Mouse (Mus musculus): Measurements from ENCODE around the gene Trpv6. TPM values are rescaled to one million over a fixed set of nuclear protein-coding genes. Genes with fewer than 3 reads are reported as not detected.

Gene Trpv6
- total RNA-seq (2017): not detected in 2 replicates

DNA sequence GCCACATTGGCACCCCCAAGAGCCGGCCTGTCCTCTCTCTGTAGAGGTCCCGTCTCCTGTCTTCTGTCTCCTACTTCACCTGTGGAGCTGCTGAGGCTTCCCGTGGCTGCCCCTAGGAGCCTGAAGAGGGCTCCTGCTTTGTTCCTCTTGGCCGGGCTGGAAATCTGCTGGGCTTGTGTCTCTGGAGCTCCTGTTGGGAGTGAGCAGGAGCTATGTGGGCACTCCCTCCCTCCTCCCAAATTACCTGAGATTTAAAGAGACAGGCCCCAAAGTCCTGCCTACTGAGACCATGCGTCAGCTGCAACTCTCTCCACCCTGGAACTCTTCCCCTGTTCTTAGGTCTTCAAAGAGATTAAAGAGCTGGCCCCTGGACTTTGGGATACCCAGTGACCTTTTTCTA is at the start of gene Trpv6:
Trpv6 (minus strand) TSS at position 228 of the 400 bp plus-strand sequence.
- ATAC-seq (ENCODE audit: extremely low read depth, insufficient number of reproducible peaks, low FRiP score, poor library complexity, severe bottlenecking): no peak

DNA sequence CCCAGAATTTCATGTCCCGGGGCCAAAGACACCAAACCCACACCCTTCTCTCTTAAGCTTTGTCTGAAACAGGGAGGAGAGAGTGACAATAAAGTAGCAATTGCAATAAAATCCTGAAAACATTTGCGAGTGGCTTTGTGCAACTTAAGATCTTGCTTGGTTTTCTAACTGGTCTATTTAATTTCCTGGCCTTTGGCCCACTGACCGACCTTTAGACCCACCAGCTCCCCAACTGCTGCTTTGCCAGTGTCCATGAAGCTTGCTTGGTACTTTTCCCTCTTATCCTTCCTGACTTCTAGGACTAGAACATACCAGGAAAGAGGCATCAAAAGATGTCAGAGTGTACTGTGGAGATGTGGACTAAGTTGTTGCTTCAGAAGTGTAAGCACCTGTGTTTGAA is 49.4 kb upstream of the Trpv6 start:
- no peak for ATAC-seq (ENCODE audit: extremely low read depth, insufficient number of reproducible peaks, low FRiP score, poor library complexity, severe bottlenecking)

DNA sequence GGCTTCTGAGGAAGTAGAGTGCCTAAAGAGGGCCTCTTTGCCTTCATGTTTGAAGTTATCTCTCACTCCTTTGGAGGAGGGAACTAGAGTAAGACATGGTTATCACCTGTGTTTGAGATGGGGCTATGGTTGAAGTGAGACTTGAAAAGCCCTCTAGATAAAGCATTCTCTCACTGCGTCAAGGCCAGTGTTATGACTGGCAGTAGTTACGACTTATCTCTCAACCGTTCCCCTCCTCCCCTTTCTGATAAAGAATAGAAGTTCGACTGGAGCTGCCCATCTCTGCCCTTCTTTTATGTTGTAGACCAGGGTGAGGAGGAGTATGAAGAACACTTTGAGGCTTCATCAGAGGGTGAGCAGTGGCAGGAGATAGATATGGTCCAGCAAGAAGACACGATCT is 48.7 kb upstream of the Trpv6 start:
- ATAC-seq (ENCODE audit: extremely low read depth, insufficient number of reproducible peaks, low FRiP score, poor library complexity, severe bottlenecking): no peak

DNA sequence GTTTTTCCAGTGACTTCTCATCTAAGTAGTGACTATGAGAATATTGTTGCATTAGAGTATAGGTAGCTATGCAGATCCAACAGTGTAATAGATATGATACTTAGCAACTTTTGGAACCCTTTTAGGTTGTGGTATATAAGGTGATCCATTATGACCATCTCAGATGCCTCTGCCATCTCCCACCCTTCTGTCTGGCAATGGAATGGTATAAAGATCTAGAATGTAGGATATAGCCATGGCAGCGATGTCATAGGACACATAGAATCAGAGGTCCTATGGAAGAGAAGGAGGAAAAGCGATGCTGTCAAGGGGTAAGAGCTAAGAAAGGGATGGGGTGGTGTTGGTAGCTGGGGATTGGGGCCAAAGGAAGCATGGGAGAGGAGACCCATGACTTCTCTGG is 47.9 kb upstream of the Trpv6 start, which contains the start of gene Llcfc1:
Llcfc1 (plus strand) TSS at position 301 of the 400 bp plus-strand sequence.
- no peak for ATAC-seq (ENCODE audit: extremely low read depth, insufficient number of reproducible peaks, low FRiP score, poor library complexity, severe bottlenecking)

DNA sequence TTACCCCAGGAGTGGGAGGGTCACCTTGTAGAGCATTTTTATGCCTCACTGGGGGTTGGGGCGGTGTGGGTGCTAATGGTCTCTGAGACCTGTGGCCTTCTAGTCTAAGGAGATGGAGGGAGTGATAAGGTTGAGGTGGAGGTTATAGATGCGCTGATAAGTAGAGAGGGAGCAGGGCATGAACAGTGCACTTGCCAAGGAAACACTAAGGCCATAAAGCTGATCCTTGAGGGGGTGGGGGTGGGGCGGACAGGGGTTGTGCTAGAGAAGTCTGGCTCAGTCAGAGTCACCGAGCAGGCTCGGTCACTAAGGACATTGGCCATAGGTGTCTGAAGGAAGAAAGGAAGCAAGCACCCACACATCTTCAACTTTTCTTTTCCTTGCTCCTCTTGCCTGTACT is 45.5 kb upstream of the Trpv6 start:
- no peak for ATAC-seq (ENCODE audit: extremely low read depth, insufficient number of reproducible peaks, low FRiP score, poor library complexity, severe bottlenecking)

DNA sequence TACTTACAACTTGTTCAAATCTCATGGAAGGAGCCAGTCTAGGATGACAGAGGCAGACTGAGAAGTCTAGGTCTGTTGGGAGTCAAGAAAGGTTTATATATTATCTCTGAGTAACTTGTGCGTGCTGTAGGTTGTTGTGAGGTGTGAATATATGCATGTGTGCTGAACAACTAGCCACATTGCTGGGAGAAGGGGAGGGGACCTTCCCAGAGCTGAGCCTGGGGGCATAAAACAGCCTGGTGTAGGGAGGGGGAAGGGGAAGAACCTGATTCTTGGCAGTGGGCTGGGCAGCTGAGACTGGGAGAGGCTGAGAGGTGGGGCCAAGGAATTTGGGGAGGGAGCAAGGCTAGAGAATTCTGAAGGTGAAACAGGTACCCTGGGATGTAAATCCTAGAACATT is 44.5 kb upstream of the Trpv6 start, which contains the start of gene Trpv5:
Trpv5 (minus strand) TSS at position 101 of the 400 bp plus-strand sequence.
- ATAC-seq (ENCODE audit: extremely low read depth, insufficient number of reproducible peaks, low FRiP score, poor library complexity, severe bottlenecking): no peak

DNA sequence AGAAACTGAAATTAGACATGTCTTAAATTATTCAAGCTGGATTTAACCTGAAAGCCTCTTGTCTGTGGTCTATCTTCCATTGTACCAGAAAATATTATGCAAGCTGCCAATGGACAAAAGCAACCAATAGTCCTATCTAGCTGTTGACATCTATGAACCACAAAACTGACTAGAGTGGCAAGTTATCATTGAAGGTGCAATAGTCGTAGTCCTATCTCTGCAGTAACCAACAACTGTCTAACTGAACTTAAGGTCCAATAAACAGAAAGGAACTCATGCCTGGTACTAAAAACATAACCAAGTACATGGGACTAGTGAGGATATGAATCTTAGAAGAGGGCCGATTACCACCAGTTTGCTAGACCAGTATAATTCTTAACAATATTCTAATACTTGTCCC is 40.3 kb upstream of the Trpv6 start:
- no peak for ATAC-seq (ENCODE audit: extremely low read depth, insufficient number of reproducible peaks, low FRiP score, poor library complexity, severe bottlenecking)

DNA sequence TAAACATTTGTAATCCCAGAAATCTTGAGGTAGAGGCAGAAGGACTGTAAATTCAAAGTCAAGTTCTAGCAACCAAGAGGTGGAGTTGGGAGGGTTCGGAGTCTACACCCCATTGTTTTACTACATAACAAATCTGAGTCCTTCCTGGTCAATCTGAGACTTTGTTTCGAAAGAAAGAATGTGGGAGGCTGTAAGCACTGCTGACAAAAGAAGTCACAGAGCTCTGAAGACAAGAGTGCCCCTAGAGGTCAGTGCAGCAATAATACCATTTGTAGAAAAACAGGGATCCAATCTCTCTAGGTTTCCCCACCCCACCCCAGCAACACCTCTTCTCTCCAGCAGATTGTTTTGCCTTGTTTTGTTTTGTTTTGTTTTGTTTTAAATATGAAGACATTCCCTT is 26.1 kb upstream of the Trpv6 start:
- no peak for ATAC-seq (ENCODE audit: extremely low read depth, insufficient number of reproducible peaks, low FRiP score, poor library complexity, severe bottlenecking)

DNA sequence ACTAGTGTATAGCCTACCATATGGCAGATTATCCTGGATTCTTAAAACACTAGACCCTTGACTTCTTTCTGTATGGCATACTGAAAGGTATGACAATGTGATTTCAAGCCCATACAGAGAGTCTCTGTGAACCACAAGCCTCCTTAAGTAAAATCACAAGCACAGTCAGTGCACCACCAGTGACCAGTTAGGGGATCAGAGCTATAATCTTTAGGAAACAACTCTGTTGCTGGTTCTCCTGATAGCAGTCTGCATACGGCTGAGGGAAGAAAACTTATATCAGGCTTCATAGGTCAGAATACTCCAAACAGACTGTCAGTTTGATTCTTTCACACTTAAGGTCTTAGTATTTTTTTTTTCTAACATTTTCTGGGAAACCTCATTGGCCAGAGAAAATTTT is 22.3 kb upstream of the Trpv6 start:
- ATAC-seq (ENCODE audit: extremely low read depth, insufficient number of reproducible peaks, low FRiP score, poor library complexity, severe bottlenecking): no peak

DNA sequence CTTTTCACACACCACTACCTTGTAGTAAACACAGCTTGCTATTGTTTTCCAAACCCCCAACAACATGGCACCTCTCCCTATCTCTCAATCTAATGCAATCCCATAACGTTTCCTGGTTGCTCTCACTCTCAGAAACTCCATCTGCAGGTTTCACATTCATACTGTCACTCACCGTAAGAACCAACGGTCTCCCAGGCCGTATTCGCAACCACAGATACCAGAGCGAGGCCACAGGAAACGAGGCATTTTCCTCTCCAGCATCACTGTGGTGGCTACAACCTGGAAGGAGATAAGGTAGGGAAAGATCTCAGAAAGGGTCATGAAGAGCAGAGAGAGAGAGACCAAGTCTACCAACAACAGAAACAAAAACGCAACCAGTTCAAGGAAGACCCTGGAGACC is 18.4 kb upstream of the Trpv6 start:
- no peak for ATAC-seq (ENCODE audit: extremely low read depth, insufficient number of reproducible peaks, low FRiP score, poor library complexity, severe bottlenecking)

DNA sequence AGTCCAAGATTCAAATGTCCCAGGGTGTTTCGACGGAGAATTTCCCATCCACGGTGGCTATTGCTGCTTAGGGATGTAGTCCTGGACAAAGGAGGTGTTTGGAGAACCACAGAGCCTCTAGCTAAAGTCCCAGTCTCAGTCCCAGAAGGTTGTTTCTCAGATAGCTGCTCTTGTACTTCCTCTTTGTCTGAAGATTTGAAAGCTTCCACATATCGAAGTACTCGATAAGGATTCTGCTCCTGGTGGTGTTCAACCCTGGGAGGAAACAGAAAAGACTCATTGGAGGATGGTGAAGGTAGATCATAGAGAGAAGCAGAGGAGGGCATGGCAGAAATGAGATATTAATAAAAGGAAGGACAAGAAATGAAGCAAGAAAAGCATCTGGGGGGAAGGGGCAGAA is 17.0 kb upstream of the Trpv6 start:
- no peak for ATAC-seq (ENCODE audit: extremely low read depth, insufficient number of reproducible peaks, low FRiP score, poor library complexity, severe bottlenecking)

DNA sequence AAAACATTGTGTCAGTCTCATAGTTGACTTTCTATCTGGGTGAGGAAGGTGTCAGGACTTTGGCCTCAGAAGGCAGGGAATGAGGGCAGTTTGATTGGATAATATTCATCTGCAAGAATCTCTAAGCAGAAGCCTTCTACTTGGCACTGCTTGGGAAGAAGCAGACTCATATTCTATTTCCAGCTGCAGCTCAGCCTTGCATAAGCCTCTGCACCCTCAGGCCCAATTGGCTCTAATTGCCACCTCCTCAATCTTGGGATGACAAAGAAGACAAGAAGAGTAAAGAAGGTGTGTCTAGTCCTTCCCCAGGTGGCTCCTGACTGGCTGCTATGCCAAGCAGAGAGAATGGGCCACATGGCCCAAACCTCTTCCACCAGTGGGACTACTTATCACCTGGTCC is 10.5 kb upstream of the Trpv6 start:
- ATAC-seq (ENCODE audit: extremely low read depth, insufficient number of reproducible peaks, low FRiP score, poor library complexity, severe bottlenecking): no peak

DNA sequence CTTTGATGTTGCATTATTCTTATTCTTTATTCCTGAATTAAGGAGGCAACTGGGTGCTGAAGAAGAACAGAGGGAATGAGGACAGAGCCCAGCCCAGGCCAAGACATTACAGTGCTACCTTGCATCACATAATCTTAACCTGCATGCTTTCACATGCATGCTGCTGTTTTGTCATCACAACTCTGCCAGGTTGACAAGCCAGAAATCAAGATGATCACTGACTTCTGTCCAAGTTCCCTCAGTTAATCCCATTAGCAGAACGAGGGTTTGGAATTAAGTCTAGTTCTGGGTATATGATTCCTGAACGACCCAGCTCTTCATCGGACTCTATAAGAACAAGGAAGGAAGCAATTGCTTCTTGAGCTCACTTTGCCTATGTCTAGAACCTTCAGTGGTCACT is 10.0 kb upstream of the Trpv6 start:
- no peak for ATAC-seq (ENCODE audit: extremely low read depth, insufficient number of reproducible peaks, low FRiP score, poor library complexity, severe bottlenecking)

DNA sequence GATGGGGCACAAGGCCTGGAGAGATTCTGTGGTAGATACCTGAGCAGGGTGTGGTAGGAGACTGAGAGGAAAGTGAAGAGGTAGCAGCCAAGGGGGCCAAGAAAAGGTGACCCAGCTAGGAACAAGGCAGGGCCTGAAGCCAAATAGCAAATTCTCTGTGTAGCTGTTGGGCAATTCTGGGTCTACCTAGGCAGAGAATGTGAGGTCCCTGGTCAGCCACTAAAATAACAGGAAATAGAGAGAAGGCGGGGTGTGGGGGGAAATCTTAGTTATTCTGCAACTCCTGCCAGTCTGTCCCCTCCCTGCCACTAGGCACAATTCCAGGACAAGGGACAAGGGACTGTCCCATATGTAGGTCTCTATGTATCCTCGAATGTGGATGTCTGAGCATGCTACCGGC is 7.0 kb upstream of the Trpv6 start:
- no peak for ATAC-seq (ENCODE audit: extremely low read depth, insufficient number of reproducible peaks, low FRiP score, poor library complexity, severe bottlenecking)

DNA sequence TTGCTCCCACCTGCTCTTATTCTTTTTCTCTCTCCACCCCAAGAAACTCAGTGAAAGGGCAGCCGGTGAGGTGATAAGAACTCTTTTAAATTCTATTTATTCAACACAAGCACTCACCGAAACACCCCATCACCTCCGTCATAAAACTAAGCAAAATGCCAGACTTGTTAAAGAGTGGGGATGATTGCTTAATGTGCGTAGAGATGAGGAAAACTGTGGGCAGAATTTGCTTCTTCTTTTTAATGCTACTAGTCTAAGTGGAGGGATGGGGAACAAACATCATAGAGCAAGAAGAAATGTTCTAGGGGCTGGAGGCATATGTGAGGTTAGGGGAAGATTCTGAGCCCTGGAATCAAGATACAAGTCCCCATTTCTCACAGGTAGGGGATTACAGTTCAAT is 6.6 kb upstream of the Trpv6 start:
- ATAC-seq (ENCODE audit: extremely low read depth, insufficient number of reproducible peaks, low FRiP score, poor library complexity, severe bottlenecking): no peak

DNA sequence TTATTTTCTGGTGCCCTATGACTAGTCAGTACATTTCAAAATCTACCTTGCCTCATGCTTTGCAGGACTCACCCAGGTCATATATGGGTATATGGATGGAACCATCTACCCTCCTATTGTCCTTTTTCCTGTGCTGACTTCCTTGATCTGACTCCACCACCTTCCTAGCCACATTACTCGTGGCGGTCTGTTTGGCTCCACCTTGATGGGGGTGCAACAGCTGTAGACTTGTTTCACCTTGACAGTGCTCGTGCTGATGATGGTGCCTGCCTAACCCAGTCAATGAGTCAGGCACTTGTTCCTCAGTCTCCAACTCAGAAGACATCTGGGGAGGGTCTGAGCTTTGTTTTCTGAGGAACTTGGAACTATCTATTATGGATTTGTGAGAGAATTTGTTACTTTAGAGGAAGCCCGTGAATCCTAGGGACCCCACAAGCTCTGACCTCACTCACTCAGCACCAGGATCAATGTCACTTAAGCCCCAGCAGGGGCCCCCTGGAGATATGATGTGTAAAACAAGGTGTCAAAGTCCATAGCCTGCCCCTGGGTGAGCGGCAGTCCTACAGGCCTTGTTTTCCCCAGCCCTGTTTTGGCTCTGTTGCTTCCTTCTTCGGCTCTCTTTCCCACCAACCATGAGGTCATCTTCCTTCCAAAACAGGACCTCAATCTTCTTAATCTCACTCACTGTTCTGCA is 5.1 kb upstream of the Trpv6 start:
- ATAC-seq (ENCODE audit: extremely low read depth, insufficient number of reproducible peaks, low FRiP score, poor library complexity, severe bottlenecking): no peak

DNA sequence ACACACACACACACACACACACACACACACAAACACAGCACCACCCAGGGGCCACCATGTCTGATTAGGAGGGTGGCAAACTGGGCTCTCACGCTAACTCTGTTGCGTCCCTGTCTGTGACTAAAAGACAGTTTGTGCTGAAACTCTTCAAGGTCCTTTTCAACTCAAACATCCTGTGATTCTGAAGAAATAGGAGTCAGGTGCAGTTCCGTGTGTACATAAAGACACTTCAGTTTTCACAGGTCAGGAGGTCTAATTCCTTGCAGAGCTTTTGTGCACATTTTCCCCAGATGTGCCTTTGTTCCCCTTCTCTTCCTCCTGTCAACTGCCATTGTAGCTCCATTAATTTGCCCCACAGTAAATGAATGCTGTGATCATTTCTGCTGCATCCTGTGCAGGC is 4.2 kb upstream of the Trpv6 start:
- ATAC-seq (ENCODE audit: extremely low read depth, insufficient number of reproducible peaks, low FRiP score, poor library complexity, severe bottlenecking): no peak

DNA sequence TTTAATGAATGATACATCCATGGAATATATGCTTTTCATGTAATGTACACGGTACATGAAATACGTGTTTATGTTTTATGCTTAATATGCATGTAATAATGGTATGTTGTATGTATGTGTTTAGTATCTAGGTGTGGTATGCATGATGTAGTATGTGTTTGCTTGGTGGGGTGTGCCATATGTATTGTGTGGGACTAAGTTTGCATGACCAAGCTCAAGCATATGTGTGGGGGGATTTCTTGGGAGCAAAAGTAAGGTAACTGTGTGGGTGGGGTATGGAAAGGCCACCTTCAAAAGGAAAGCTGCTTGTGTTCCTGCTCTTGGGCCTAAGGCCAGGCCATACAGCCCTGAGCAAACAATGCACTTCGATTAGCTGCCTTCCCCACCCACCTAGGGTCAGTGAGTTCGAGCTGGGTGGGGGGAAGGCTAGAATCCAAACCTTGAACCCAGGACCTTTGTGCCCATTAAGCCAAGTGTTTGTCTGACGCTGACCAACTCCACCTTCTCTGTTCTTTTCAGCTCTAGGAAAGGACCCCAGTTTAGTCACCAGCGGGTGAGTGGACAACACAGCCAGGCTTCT is 1.8 kb upstream of the Trpv6 start:
- no peak for ATAC-seq (ENCODE audit: extremely low read depth, insufficient number of reproducible peaks, low FRiP score, poor library complexity, severe bottlenecking)

DNA sequence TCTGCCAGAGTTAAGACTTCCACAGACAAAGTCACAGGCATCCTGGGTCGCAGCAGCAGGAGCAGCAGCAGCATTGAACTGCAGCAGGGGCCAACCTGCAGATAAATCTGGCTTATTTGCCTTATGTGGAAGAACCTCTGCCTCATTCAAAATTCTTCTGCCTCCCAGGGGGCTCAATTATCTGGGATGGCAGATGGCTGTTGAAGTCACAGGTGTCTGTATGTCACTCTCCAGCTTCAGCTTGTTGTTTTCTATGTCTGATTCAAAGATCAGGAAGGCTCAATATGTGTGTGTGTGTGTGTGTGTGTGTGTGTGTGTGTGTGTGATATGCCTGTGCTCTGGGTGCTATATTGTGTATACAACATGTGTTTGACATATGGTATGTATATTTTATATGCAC is 1.2 kb upstream of the Trpv6 start:
- ATAC-seq (ENCODE audit: extremely low read depth, insufficient number of reproducible peaks, low FRiP score, poor library complexity, severe bottlenecking): no peak

DNA sequence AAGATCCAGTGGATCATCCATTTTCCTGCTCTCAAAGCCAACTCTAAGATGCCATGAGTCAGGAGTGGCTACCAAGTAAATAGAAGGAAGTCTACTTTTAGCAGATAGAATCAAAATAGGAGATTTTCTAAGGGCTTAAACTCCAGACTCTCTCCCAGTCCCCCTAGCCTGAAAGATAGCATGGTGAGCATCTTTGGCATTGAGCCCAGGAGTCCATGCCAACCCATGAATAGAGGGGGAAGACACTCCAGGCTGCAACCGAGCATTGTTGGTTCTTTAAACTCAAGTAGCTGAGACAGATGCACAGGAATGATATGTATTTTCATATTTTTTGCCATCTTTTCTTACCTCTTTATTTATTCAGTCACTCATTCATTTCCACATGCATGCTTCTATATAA is 994 bp downstream of the Trpv6 start:
- no peak for ATAC-seq (ENCODE audit: extremely low read depth, insufficient number of reproducible peaks, low FRiP score, poor library complexity, severe bottlenecking)

DNA sequence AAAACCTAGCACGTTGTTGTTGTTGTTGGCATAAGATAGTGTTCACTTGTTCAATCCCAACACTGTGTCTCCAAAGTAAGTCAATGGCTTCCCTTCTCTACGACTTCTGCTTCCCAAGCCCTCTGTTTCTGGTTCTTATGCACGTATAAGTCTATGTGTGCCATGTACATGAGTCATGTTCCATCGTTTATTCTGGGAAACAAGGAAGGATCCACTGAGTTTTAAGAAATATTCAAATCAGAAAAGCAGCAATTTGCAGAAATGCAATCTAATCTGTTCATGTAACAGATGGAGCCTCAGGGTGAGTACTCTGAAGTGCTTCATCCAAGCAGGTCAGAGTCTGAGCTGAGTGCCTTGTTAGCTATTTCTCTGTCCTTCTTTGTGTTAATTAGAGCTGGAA is 4.7 kb downstream of the Trpv6 start:
- no peak for ATAC-seq (ENCODE audit: extremely low read depth, insufficient number of reproducible peaks, low FRiP score, poor library complexity, severe bottlenecking)

Measured in neutrophil, adult 5-6 weeks (primary cell).